Mouse (Mus musculus): Measurements from ENCODE around the gene Fscn2.

GRCm38 (mm10) chr11:120359391-120359790, 1.9 kb upstream of the Fscn2 start:
- no peak for TF ChIP-seq POLR2A (IDR thresholded peaks at IDR 0.05; ENCODE audit: borderline replicate concordance, control insufficient read depth, low read depth, low read length)
- no peak for TF ChIP-seq CTCF (IDR thresholded peaks at IDR 0.05; ENCODE audit: control insufficient read depth, insufficient read depth, low read length)

Measured in bone marrow, adult 2 months (tissue).